Mouse (Mus musculus) bone marrow, adult 2 months (tissue): ENCODE results near the gene Fkbp6.

Source experiments
- CTCF ChIP-seq: fragments of 200-500 bp; IDR thresholded peaks from 2 replicates; pipeline ENCODE4 v1.5.1; 2011; ENCODE audit warnings: low read length, control low read depth; ENCODE audit not compliant: control insufficient read depth, insufficient read depth
- POLR2A ChIP-seq: fragments of 200-500 bp; IDR thresholded peaks from 2 replicates; pipeline ENCODE4 v1.6.1; 2011; ENCODE audit warnings: low read depth, mild to moderate bottlenecking, control low read depth, low read length, borderline replicate concordance; ENCODE audit not compliant: control insufficient read depth

DNA sequence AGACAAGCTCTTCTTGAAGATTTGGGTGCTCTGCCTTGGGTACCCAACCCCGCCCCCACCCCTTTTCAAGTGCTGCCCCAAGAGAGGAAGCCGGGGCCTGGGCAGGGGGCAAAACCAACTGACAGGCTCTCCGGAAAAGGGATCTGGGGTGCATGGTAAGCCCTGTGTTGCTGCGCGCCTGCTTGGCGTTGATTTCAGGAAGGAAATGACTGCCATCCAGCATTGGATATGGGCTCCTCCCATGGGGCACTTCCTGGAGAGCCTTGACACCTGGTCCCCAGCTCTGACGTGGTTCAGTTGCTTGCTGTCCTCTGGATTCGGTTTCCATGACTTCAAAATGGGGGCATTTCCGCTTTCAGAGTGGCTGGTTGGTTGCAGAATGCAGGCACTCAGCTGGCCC, 85.3 kb downstream of the Fkbp6 start:
- no peak for TF ChIP-seq CTCF
- TF ChIP-seq POLR2A, result no peak
